Mouse (Mus musculus): ENCODE data around the gene Sfxn2. TPM values are rescaled to one million over a fixed set of nuclear protein-coding genes. Genes with fewer than 3 reads are reported as not detected.
"Not testable (repeated sequence)": the region's sequence is repeated elsewhere in the genome, so short reads cannot be mapped to it uniquely, and the experiment has no call there.

Sfxn2 gene
- polyA plus RNA-seq, 1 experiment = 1.7 TPM

GRCm38 (mm10) chr19:46537357-46537756, 35.8 kb upstream of the Sfxn2 start:
- 94% methylated on average over 9 of the region's 9 CpGs for WGBS
- DNase-seq (ENCODE audit: low read depth, low spot score) = no peak

DNA sequence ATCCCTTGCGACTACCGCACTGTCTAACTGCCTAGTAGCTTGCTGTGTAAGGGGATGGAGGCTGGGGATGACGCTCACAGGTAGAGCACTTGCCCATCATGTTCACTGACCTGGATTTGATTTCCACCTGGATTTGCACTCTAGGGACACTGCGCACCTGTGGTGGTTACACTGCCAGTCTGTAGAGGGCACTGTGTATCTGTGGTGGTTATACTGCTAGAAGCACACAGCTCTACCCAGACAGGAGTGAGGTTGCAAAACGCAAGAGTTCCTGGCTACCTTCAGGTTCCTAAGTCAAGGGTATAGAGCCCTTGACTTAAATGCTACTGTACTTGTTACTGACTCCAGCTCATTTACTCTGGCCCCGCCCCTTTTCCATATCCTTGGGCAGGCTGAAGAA, 35.0 kb upstream of the Sfxn2 start:
- WGBS = 76% methylated on average over 6 of the region's 6 CpGs
- DNase-seq (ENCODE audit: low read depth, low spot score) = no peak

- DNase-seq (ENCODE audit: low read depth, low spot score) = no peak
- whole genome bisulfite sequencing = 62% methylated on average over 8 of the region's 8 CpGs
Measured at GRCm38 (mm10) chr19:46542750-46543149, 30.4 kb upstream of the Sfxn2 start.

DNA sequence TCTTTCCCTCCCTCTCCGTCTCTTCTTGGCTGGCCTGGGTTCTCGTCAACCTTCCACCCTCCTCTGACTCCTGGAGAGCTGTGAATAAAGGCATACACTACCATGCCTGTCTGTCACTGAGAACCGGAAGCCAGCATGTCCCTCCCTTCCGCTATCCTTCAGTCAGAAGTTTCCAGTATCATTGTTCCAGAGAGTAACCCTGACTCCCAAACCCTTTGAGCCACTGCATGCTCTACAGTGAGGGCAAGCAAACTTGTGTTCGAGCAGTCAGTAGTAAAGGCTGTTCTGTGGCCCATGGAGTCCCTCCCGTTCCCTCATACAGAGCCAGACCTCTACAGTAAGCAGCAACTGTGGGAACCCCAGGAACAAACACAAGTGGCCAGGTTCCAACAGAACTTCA, 25.6 kb upstream of the Sfxn2 start:
- DNase-seq (ENCODE audit: low read depth, low spot score) = no peak
- WGBS = 86% methylated on average over 6 of the region's 6 CpGs

DNA sequence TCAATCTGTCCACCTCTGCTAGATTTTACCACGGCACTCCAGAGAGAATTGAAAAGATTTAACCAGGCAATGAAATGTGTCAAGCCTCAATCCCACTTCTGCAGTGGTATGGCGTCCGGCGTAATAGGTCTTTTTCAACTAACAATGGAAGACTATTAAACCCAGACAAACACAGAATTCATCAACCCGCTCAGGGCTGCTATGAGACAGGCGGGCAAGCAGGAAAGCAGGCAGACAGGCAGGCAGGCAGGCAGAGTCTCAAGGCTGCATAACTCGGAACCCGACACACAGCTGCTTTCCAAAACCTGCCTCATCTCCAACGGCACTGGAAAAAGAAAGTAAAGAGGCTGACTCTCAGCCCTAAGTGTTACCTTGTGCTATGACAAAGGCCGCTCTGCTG, 25.1 kb upstream of the Sfxn2 start:
- no peak for DNase-seq (ENCODE audit: low read depth, low spot score)
- 86% methylated on average over 10 of the region's 10 CpGs for WGBS

- no peak for DNase-seq (ENCODE audit: low read depth, low spot score)
- 90% methylated on average over 4 of the region's 4 CpGs for WGBS
Measured at GRCm38 (mm10) chr19:46550385-46550784, 22.8 kb upstream of the Sfxn2 start.

- WGBS = 88% methylated on average over 4 of the region's 4 CpGs
- no peak for DNase-seq (ENCODE audit: low read depth, low spot score)
Measured at GRCm38 (mm10) chr19:46552496-46552895, 20.7 kb upstream of the Sfxn2 start.

DNA sequence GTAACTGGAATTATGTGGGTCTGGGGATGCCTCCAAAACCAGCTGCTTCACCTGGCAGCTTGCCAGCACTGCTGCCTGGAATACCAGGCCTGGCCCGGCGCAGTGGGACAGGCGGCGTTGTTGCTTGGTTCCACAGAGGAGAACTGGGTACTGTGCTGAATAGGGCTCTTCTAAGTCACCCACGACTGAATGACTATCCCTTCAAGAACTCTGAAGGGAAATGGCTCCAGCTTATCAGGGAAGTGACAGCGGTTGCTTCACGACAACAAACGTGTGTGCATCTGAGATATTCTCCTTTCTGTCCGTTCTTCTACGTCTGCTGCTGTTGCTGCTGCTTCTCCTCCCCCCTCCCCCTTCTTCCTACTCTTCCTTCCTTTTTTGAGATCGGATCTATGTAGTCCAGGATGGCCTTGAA, 19.6 kb upstream of the Sfxn2 start:
- 64% methylated on average over 11 of the region's 11 CpGs for WGBS
- DNase-seq (ENCODE audit: low read depth, low spot score) = no peak

DNA sequence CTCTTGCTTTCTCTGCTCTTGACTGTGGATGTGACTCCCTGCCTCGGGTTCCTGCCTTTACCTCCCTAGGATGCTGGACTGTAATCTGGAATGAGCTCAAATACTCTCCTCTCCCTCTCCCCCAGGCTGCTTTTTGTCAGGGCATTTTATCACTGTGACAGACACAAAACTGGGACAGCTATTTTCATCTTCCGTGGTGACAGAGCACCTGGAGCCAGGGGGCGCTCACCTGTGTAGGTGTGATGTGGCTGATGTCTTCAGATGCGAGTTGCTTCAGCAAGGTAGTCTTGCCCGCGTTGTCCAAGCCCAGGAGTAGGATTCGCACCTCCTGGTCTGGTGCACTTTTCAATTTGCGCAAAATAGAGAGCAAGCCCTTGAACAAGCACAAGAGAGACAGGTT, 15.2 kb upstream of the Sfxn2 start:
- no peak for DNase-seq (ENCODE audit: low read depth, low spot score)
- 85% methylated on average over 8 of the region's 8 CpGs for WGBS

DNA sequence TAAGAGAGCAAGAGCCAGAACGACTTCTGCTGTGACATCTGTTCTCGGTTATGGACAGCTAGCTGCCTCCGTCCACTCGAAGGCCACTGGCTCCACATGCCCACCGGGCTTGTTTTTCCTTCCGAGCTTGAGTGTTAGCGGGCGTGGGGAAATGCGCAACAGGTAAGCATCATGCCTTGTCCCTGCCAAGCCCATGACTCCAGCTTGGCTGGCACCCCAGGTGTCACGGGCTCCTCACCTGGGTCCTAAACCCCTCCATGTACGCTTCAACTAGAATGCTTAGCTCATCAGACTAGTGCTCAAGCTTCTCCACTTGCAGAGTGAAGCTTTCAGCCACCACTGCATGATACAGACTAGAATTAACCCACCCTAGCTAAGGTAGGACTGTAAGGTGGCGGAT, 14.5 kb upstream of the Sfxn2 start:
- DNase-seq (ENCODE audit: low read depth, low spot score) = no peak

GRCm38 (mm10) chr19:46562132-46562531, 11.0 kb upstream of the Sfxn2 start:
- 33% methylated on average over 1 of the region's 1 CpGs for WGBS
- DNase-seq (ENCODE audit: low read depth, low spot score) = no peak

More for the DNA sequence above, 14.5 kb upstream of the Sfxn2 start:
- WGBS = 65% methylated on average over 12 of the region's 12 CpGs

- no peak for DNase-seq (ENCODE audit: low read depth, low spot score)
- 83% methylated on average over 14 of the region's 14 CpGs for WGBS
Measured at GRCm38 (mm10) chr19:46562581-46563515, 10.3 kb upstream of the Sfxn2 start.

DNA sequence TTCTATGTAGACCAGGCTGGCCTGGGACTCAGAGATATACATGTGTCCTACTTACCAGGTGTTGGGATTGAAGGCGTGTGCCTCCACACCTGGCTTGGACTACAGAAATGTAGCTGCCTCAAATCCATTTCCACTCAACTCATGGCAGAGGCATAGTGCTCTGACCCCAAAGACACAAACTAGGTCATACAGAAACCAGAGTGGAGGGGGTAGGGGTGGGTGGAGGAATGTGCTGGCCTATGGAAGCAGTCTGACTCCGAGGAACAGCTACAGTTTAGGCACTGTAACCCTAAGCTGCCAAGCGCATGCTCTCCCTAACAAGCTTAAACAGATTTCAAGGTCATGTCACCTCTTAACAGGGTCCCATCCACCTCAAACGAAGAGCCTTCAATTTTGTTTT, 9.6 kb upstream of the Sfxn2 start:
- 79% methylated on average over 4 of the region's 4 CpGs for WGBS
- no peak for DNase-seq (ENCODE audit: low read depth, low spot score)

- WGBS = 86% methylated on average over 14 of the region's 14 CpGs
- DNase-seq (ENCODE audit: low read depth, low spot score) = no peak
Measured at GRCm38 (mm10) chr19:46564043-46564462, 9.1 kb upstream of the Sfxn2 start.

DNA sequence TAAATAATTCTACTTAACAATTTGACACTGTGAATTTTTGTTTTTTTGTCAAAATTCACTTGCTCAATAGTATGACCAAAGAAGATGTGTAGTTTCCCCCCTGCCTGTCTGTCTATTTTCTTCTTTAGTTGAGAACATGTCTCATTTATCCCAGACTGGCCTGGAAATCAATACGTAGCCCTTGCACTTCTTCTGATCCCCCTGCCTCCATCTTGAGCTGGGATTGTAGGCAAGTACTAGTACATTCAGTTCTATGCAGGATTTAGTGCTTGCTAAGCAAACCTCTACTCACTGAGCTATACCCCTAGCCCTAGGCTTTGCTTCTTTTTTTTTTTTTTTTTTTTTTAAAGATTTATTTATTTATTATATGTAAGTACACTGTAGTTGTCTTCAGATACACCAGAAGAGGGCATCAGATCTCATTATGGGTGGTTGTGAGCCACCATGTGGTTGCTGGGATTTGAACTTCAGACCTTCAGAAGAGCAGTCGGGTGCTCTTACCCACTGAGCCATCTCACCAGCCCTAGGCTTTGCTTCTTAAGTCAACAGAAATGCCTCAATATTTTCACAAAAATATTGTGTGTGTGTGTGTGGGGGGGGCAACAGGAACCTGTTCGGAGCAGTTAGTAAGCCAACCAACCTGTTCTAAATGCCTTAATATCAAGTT, 1.8 kb upstream of the Sfxn2 start:
- WGBS = 70% methylated on average over 3 of the region's 3 CpGs

DNA sequence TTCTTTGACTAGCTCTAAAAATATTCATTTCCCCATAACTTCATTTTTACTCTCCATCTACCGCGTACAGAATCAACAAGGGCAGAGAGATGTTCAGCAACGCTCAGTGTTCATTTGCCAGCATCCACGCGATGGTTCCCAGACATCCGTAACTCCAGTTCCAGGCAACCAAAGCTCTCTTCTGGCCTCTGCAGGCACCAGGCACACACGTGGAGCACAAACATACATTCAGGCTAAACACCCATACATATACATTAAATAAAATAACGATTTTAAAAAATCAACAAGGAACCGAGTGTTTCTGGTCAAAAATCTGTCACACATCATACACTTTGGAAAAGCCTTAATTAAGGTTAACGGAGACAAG, 1.3 kb upstream of the Sfxn2 start:
- 34% methylated on average over 10 of the region's 10 CpGs for WGBS
- no peak for DNase-seq (ENCODE audit: low read depth, low spot score)

More for the DNA sequence above, 1.8 kb upstream of the Sfxn2 start:
- not testable (repeated sequence) for DNase-seq (ENCODE audit: low read depth, low spot score)

- no peak for DNase-seq (ENCODE audit: low read depth, low spot score)
- WGBS = under 1% methylated on average over 17 of the region's 17 CpGs
Measured at GRCm38 (mm10) chr19:46572548-46572947, 617 bp upstream of the Sfxn2 start.

- WGBS = 37% methylated on average over 6 of the region's 6 CpGs
- no peak for DNase-seq (ENCODE audit: low read depth, low spot score)
Measured at GRCm38 (mm10) chr19:46573990-46574389, 825 bp downstream of the Sfxn2 start.

DNA sequence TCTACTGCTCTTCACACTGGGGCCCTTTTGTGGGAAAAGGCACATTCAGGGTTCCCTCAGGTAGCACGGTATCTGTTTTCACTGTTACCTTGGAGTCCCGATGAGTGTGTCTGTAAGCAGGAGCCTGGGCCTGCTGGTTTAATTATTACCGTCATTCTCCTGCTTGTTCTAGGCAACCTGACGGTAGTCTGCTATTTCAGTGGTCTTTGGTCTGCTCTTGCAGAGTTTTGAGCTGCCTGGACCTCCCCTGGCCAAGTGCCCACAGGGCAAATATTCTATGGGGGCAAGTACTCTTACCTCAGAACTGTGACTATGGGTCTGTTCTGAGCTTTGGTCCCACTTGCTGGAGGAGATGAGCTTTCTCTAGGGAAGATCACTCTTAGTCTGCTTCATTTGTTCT, 2.0 kb downstream of the Sfxn2 start:
- WGBS = 26% methylated on average over 4 of the region's 4 CpGs
- no peak for DNase-seq (ENCODE audit: low read depth, low spot score)

GRCm38 (mm10) chr19:46587823-46588508, 14.8 kb downstream of the Sfxn2 start:
- no peak for DNase-seq (ENCODE audit: low read depth, low spot score)
- whole genome bisulfite sequencing = 60% methylated on average over 13 of the region's 13 CpGs
